Mouse (Mus musculus) intestine, embryonic 15.5 days (tissue): Measurements from ENCODE around the gene Sptbn1. TPM values are rescaled to one million over a fixed set of nuclear protein-coding genes. Genes with fewer than 3 reads are reported as not detected.

Experiments used
- ATAC-seq: fragments of 200-750 bp; cut with Nextera tagmentation; 2 replicates; pipeline ENCODE4 v1.8.0; 2017; ENCODE audit warnings: moderate TSS enrichment, moderate library complexity
- H3K27ac ChIP-seq: fragments of 300-500 bp; sonication (generic); 2 replicates; pipeline ENCODE4 v1.5.1; 2015; ENCODE audit warnings: mild to moderate bottlenecking, inconsistent platforms
- H3K27me3 ChIP-seq: fragments of 300-500 bp; sonication (generic); replicated peaks from 2 replicates; pipeline ENCODE4 v1.6.1; 2015; ENCODE audit warnings: inconsistent platforms
- H3K36me3 ChIP-seq: fragments of 300-500 bp; sonication (generic); 2 replicates; pipeline ENCODE4 v1.6.1; 2015; ENCODE audit warnings: inconsistent platforms
- H3K4me1 ChIP-seq: fragments of 300-500 bp; sonication (generic); replicated peaks from 2 replicates; pipeline ENCODE4 v1.6.1; 2015; ENCODE audit warnings: inconsistent platforms
- H3K4me2 ChIP-seq: fragments of 300-500 bp; sonication (generic); replicated peaks from 2 replicates; pipeline ENCODE4 v1.6.1; 2015; ENCODE audit warnings: mild to moderate bottlenecking, inconsistent platforms
- H3K4me3 ChIP-seq: fragments of 300-500 bp; sonication (generic); replicated peaks from 2 replicates; pipeline ENCODE4 v1.5.1; 2015; ENCODE audit warnings: inconsistent platforms
- H3K9ac ChIP-seq: fragments of 300-500 bp; sonication (generic); 2 replicates; pipeline ENCODE4 v1.6.1; 2015; ENCODE audit warnings: inconsistent platforms
- H3K9me3 ChIP-seq: fragments of 300-500 bp; sonication (generic); 2 replicates; pipeline ENCODE4 v1.6.1; 2016; ENCODE audit warnings: inconsistent platforms
- WGBS: fragments of 180-500 bp; shearing (Covaris S2); methylation state at CpG from one replicate; pipeline ENCODE4 v1.1.7; 2015; 5-methylcytosine and 5-hydroxymethylcytosine counted together
- polyA plus RNA-seq: library from polyadenylated mRNA; unstranded; fragments of >200 nt; fragmentation: Nextera tagmentation; extraction: Ambion mirVana; gene quantifications from 2 replicates; pipeline ENCODE4 v1.2.1, GENCODE M21; 2015

Sptbn1 gene
- polyA plus RNA-seq, 1 experiment from 2014 or later: 117 TPM

DNA sequence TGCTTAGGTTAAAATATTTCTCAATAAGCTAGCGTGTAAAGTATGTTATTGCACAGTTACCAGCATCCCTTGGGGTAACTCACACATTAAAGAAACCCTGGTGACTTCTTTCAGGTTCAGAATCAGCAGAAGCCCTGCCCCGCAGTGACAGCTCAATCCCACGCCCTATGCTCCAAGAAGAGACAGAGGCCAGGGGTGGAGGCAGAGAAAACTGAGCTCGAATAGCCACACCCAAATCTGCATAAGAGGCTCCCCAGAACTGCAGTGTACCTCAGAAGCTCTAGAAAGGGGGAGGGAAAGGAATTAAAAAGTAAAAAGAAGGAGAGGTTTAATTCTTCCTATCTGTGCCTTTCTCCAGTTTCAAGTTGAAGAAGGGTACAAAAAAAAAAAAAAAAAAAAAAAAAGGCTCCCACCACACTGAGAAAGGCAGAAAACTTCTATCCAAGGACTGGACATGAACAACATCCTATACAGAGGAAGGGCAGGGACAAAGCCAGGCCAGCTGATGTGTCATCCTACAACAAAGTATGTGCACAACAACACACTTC lies 107.3 kb downstream of the Sptbn1 start:
- Histone ChIP-seq H3K27ac (peak overlapping the region; percentile 64), H3K4me1 (peaks cover 27% of the 10 kb centered on the region), H3K36me3 (peaks cover 4% of the 10 kb centered on the region; the same call in 1 of the 2 replicates), H3K9ac (no peak overlapping the region), H3K27me3 (no peaks in the 10 kb centered on the region), H3K9me3 (no peaks in the 10 kb centered on the region), H3K4me3 (no peak overlapping the region), H3K4me2 (no peak overlapping the region)
- peak; percentile 41; the same call in 1 of the 2 replicates for ATAC-seq
- WGBS: 58% methylated on average over 4 of the region's 4 CpGs

DNA sequence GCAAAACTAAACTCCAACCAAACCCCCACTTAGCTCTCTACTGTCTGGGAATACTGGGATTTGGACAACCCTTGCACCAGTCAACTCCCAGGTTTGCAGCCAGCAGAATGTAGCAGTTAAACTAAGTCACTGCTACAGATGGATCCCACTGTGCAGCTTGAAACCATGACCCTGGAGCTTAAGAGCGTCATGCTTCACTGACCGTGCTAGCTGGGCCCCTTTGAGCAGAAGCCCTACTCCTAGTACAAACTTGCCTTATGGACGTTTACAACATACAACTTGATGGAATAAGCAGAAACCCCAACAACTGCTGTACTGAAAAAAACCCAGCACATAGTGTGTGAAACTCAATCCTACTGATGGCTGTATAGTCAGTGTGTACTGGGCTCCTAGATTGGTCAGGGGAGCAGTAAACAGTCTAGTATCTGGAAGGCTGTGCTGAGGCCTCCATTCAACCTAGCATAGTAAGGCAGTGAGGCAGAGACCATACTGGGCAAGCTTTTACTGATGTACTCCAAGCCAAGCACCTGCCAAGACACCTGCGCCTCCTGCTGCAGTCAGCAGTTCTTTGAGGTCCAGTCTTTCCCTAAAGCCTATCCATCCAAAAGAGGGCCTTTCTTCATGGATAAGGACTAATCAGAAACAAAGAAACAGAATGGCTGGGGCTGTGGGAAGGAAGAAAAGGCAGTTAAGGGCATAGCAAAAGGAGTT lies 108.3 kb downstream of the Sptbn1 start:
- Histone ChIP-seq H3K4me1 (peaks cover 25% of the 10 kb centered on the region), H3K9me3 (no peaks in the 10 kb centered on the region), H3K4me2 (no peak overlapping the region), H3K9ac (no peak overlapping the region), H3K27ac (no peak overlapping the region), H3K4me3 (no peak overlapping the region), H3K27me3 (no peaks in the 10 kb centered on the region), H3K36me3 (peaks cover 4% of the 10 kb centered on the region; the same call in 1 of the 2 replicates)
- WGBS: 87% methylated on average over 4 of the region's 4 CpGs
- ATAC-seq: no peak

DNA sequence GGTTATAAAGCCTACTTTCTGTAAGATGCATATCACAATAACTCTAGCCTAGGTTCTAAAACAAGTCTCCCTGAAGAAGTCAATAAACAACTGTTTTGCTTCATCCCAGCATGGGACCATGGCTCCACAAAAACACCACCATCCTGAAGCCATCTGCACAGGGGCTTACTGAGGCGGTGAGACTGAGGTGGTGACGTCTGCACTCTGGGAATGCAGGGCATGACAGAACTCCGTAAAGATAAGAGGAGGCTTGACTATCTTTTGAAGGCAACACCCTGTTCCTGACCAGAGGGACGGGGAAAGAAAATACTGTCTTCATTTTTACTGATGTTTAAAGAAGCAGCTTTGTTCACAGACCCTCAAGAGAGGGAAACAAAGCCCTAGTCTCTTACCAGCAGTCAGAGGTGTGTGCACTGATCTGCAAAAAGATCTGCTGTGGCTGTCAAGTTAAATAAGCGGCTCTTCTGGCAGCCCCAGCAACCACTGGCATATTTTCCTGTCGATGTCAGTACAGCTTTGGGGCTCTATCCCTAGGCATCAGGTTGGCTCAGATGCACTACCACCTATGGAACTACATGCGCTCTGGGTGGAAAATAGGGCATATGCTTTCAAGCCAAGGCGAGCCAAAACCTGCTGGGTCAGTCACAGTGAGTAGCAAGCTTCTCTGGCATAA lies 109.8 kb downstream of the Sptbn1 start:
- no peak overlapping the region for H3K4me2 ChIP-seq
- H3K27ac ChIP-seq: no peak overlapping the region
- no peak overlapping the region for H3K4me3 ChIP-seq

DNA sequence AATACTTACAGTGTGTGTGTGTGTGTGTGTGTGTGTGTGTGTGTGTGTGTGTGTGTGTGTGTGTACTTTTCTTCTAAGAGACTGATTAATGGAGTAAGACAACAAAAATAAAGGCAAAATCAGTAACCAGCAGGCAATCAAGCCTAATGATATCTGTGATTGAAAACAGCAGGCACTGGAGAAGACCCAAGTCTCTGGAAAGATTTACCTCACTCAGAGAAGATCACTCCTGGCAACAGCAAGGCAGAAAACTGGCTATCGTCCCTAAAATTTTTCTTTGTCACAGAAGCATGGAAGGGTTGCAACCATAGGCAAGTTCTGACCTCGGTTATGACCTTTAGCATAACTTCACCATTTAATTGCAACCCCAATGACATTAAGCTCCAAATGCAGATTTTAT lies 112.1 kb downstream of the Sptbn1 start:
- ATAC-seq: no peak
- Histone ChIP-seq H3K4me3 (no peak overlapping the region), H3K9ac (no peak overlapping the region), H3K9me3 (no peaks in the 10 kb centered on the region), H3K36me3 (peaks cover 20% of the 10 kb centered on the region), H3K27me3 (no peaks in the 10 kb centered on the region), H3K27ac (no peak overlapping the region), H3K4me1 (peaks cover 12% of the 10 kb centered on the region; the same call in 1 of the 2 replicates), H3K4me2 (no peak overlapping the region)
- WGBS: 69% methylated on average over 2 of the region's 2 CpGs

More for the DNA sequence above, 109.8 kb downstream of the Sptbn1 start:
- 45% methylated on average over 8 of the region's 8 CpGs for WGBS
- Histone ChIP-seq H3K4me1 (peaks cover 24% of the 10 kb centered on the region), H3K9ac (no peak overlapping the region), H3K27me3 (no peaks in the 10 kb centered on the region), H3K9me3 (no peaks in the 10 kb centered on the region), H3K36me3 (peaks cover 11% of the 10 kb centered on the region)
- ATAC-seq: peak; percentile 41; the same call in 1 of the 2 replicates

DNA sequence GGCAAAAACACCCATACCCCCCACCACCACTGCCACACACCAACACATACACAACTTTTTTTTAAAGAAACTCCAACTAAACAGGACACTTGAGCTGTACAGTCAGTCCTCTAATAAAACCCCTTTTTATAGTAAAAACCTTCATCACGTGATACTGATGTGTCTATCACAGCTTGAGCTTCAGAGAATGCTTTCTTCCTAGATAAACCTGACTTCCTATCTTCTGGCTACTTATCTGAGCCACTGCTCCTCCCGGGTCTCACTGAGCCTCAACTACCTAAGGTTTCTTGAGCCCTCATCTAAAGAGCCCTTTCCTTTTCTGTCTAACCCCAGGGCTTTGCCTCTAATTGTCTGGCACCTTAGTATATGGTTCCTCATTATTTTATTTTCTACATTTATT lies 113.0 kb downstream of the Sptbn1 start:
- 0 out of 2 replicates have a peak, but pooled peaks cover 9% of the 10 kb centered on the region for H3K4me1 ChIP-seq
- no peaks in the 10 kb centered on the region for H3K9me3 ChIP-seq
- H3K36me3 ChIP-seq: peaks cover 23% of the 10 kb centered on the region
- ATAC-seq: no peak
- H3K4me3 ChIP-seq: no peak overlapping the region
- 84% methylated on average over 2 of the region's 2 CpGs for WGBS
- no peak overlapping the region for H3K27ac ChIP-seq
- H3K9ac ChIP-seq: no peak overlapping the region
- H3K27me3 ChIP-seq: no peaks in the 10 kb centered on the region
- no peak overlapping the region for H3K4me2 ChIP-seq

DNA sequence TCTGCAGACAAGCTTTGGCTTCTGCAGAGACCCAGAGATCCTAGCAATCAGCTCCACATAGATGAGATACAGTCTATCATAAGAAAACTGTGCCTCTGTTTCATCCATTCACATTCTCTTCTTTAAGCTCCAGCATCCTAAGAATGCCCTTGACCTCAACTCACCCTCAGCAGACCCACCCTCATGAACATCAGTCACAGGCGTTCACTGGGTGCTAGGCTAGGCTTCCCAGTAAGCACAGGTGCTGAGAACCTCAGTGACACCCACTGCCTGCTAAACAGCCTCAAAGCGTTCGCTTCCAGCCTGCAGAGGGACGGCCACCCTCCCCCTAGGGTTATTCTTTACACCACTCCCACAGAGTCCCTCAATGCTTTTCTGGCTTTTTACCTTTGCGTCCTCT lies 119.1 kb downstream of the Sptbn1 start:
- no peak overlapping the region for H3K9ac ChIP-seq
- H3K27me3 ChIP-seq: no peaks in the 10 kb centered on the region
- peaks cover 29% of the 10 kb centered on the region for H3K36me3 ChIP-seq
- H3K4me2 ChIP-seq: no peak overlapping the region
- H3K4me1 ChIP-seq: no peaks in the 10 kb centered on the region
- ATAC-seq: no peak
- 83% methylated on average over 5 of the region's 5 CpGs for WGBS
- H3K4me3 ChIP-seq: no peak overlapping the region
- no peaks in the 10 kb centered on the region for H3K9me3 ChIP-seq
- no peak overlapping the region for H3K27ac ChIP-seq

DNA sequence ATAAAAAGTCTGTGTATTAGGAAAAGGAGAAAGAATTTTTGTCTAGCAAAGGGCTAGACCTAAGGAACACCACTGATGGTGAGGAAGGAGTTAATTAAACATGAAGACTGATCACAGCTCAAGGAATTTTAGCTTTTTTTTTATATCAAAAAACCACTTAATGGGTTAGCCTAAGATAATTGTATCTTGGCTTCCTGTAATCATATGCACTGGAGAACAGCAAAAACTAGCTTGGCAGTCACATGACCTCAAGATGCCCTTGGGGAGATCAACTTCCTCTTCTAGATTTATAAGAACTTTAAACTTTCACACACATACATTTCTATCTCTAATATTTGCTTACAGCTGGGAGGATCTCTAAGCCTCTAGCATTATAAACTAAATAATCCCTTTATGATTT lies 119.6 kb downstream of the Sptbn1 start:
- Histone ChIP-seq H3K4me2 (no peak overlapping the region), H3K9me3 (no peaks in the 10 kb centered on the region), H3K4me3 (no peak overlapping the region), H3K36me3 (peaks cover 27% of the 10 kb centered on the region), H3K27me3 (no peaks in the 10 kb centered on the region), H3K9ac (no peak overlapping the region), H3K27ac (no peak overlapping the region), H3K4me1 (no peaks in the 10 kb centered on the region)
- no peak for ATAC-seq

DNA sequence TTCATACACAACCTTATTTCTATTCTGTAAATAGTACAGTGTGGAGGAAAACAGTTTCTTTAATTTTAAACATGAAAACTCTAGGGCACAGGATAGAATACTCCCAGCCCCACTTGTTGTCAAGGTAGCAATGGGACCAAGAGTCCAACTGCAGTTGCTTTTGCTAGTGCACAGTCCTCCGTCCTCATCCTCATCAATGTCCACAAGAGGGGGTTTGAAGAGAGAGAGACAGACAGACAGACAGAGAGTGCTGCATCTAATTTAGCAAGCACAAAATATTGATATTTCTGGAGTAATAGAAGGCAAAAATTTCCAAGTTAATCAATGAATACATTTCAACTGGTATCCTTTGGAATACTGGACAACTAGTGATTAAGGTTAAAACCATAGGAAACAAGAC lies 120.1 kb downstream of the Sptbn1 start:
- Histone ChIP-seq H3K4me2 (no peak overlapping the region), H3K4me3 (no peak overlapping the region), H3K27me3 (no peaks in the 10 kb centered on the region), H3K9me3 (no peaks in the 10 kb centered on the region), H3K4me1 (no peaks in the 10 kb centered on the region), H3K27ac (no peak overlapping the region), H3K36me3 (peaks cover 27% of the 10 kb centered on the region), H3K9ac (no peak overlapping the region)
- 86% methylated on average over 1 of the region's 1 CpGs for WGBS
- ATAC-seq: no peak

DNA sequence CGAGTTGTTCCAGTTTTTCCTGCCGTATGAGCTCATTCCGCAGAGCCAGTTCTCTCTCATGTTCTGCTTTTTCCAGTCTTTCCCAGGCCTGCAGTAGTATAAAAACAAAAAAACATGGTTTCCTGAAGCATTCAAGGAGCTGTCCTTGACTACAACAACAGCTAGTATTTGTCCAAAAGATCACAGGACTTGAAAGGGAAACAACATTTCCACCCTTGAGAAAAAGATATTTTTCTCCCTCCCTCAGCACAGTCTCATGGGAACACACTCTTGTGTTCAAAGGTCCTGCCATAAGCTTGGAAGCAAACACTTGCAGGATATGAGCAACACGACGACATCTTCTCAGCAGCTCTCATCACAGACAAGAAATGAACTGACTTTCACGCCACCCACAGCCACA lies 124.9 kb downstream of the Sptbn1 start:
- H3K4me2 ChIP-seq: no peak overlapping the region

DNA sequence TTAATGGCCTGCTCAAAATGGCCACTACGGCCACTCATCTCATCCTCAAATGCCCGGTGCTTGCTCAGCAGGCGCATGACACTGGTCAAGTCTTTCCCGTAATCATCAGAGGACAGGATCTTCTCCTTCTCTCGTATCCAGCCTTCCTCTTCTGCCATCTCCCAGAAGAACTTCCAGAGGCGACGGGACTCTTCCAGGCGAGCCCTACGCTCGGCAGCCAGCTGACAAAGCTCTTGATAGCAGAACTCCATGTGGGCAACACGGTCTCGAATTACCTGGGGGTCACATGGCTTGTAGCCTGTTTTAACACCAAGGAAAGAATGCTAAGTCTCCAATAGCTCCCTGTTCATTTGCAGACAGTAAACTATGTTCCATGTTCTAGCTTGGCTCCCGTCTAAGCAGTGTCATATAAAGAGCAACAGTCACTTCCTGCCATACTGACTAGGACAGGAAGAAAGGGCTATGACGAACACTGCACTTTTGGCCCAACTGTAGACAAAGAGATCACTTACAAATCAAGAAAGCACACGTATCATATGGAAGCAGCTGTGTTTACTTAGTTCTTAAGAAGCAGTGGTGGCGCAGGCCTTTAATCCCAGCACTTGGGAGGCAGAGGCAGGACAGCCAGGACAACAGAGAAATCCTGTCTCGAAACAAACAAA lies 128.7 kb downstream of the Sptbn1 start:
- peaks cover 73% of the 10 kb centered on the region for H3K36me3 ChIP-seq
- WGBS: 74% methylated on average over 17 of the region's 17 CpGs
- no peaks in the 10 kb centered on the region for H3K9me3 ChIP-seq
- H3K4me3 ChIP-seq: no peak overlapping the region
- H3K4me1 ChIP-seq: no peaks in the 10 kb centered on the region
- H3K9ac ChIP-seq: no peak overlapping the region
- H3K4me2 ChIP-seq: no peak overlapping the region
- no peak overlapping the region for H3K27ac ChIP-seq
- no peaks in the 10 kb centered on the region for H3K27me3 ChIP-seq
- ATAC-seq: no peak

More for the DNA sequence above, 124.9 kb downstream of the Sptbn1 start:
- WGBS: 82% methylated on average over 6 of the region's 6 CpGs
- no peaks in the 10 kb centered on the region for H3K27me3 ChIP-seq
- ATAC-seq: no peak
- no peak overlapping the region for H3K4me3 ChIP-seq
- no peaks in the 10 kb centered on the region for H3K9me3 ChIP-seq
- H3K36me3 ChIP-seq: peaks cover 55% of the 10 kb centered on the region
- no peak overlapping the region for H3K27ac ChIP-seq
- no peaks in the 10 kb centered on the region for H3K4me1 ChIP-seq
- no peak overlapping the region for H3K9ac ChIP-seq

DNA sequence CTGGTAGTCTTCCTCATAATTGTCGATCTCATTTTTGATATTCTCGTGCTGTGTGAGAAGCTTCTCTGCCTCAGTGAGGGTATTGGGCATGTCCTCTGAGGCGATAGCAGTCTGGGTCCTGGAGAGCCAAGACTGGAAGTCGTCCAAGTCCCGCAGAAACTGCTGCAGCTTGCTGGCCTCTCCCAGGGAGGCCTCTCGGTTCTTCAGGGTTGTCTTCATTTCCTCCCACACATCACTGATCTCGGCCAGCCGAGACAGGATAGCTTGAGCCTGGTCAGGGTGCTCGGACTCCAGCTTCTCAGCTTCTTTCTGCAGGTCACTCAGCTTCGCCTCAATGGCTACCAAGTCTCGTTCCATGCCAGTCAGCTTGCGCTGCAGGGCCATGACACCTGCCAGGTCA lies 130.9 kb downstream of the Sptbn1 start:
- no peaks in the 10 kb centered on the region for H3K9me3 ChIP-seq
- 86% methylated on average over 12 of the region's 12 CpGs for whole genome bisulfite sequencing
- H3K36me3 ChIP-seq: peaks cover 72% of the 10 kb centered on the region
- no peak overlapping the region for H3K4me2 ChIP-seq
- H3K4me1 ChIP-seq: no peaks in the 10 kb centered on the region
- no peak overlapping the region for H3K9ac ChIP-seq
- no peak for ATAC-seq
- no peak overlapping the region for H3K27ac ChIP-seq
- H3K27me3 ChIP-seq: no peaks in the 10 kb centered on the region
- no peak overlapping the region for H3K4me3 ChIP-seq

DNA sequence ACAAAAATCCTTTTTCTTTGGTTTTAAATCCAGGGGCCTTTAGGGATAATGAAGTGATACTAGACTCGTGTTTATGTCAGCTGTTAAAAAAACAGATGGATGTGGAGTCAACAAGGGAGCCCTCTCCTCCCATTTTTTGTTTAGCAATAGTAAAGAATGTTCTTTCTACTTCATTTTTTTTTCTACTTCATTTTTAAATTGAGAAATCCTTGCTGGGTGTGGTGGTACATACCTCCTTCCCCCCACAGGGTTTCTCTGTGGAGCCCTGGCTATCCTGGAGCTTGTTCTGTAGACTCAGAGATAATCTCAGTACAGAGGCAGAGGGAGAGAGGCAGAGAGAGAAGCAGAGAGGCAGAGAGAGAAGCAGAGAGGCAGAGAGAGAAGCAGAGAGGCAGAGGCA lies 133.9 kb downstream of the Sptbn1 start:
- H3K4me1 ChIP-seq: no peaks in the 10 kb centered on the region
- no peak overlapping the region for H3K27ac ChIP-seq
- H3K36me3 ChIP-seq: peaks cover 65% of the 10 kb centered on the region
- no peak overlapping the region for H3K4me2 ChIP-seq
- no peaks in the 10 kb centered on the region for H3K9me3 ChIP-seq
- H3K4me3 ChIP-seq: no peak overlapping the region
- no peaks in the 10 kb centered on the region for H3K27me3 ChIP-seq
- H3K9ac ChIP-seq: no peak overlapping the region
- 75% methylated on average over 1 of the region's 1 CpGs for WGBS
- no peak for ATAC-seq
